Mouse (Mus musculus) hindbrain, embryonic 12.5 days (tissue): ENCODE data around the gene Ints1. TPM values are rescaled to one million over a fixed set of nuclear protein-coding genes. Genes with fewer than 3 reads are reported as not detected.

ENCODE experiments used
- microRNA-seq: library from miRNA; unstranded; fragments of <30 nt; microRNA quantifications from one replicate; pipeline ENCODE4, GENCODE M21; 2017
- polyA plus RNA-seq: library from polyadenylated mRNA; unstranded; fragments of >200 nt; fragmentation: Nextera tagmentation; extraction: Ambion mirVana; gene quantifications from 2 replicates; pipeline ENCODE4 v1.2.1, GENCODE M21; 2016

The Ints1 gene
- polyA plus RNA-seq, 1 experiment from 2014 or later, result 37.7 TPM

Small RNAs within 50 kb of the gene (microRNA-seq; reads per million reads assigned to microRNA genes)
- not detected for gene Mir7037

Other genes with a start within 250 kb of the Ints1 start
- gene Uncx, start 232.2 kb downstream of the Ints1 start, polyA plus RNA-seq, result 97.3 and 99.4 TPM in 2 replicates
- gene Micall2, start 39.3 kb downstream of the Ints1 start, polyA plus RNA-seq, result 8.2 and 8.6 TPM in 2 replicates
- gene Mafk, start 15.8 kb upstream of the Ints1 start, polyA plus RNA-seq, result 11.4 and 12.0 TPM in 2 replicates
- 0.43 and 1.4 TPM in 2 replicates for gene Tmem184a, start 44.2 kb upstream of the Ints1 start, polyA plus RNA-seq
- not detected in 2 replicates for gene Gm26938, start 50.7 kb upstream of the Ints1 start, polyA plus RNA-seq
- 55.8 and 66.6 TPM in 2 replicates for gene Psmg3, start 51.2 kb upstream of the Ints1 start, polyA plus RNA-seq
- gene Elfn1, start 132.3 kb upstream of the Ints1 start, polyA plus RNA-seq, result 1.7 and 2.0 TPM in 2 replicates